Mouse (Mus musculus): Measurements from ENCODE around the gene Pbld2.

- TF ChIP-seq MAX (IDR thresholded peaks at IDR 0.05), result no peak
- no peak for TF ChIP-seq CTCF (IDR thresholded peaks at IDR 0.05; ENCODE audit: control insufficient read depth, insufficient read depth, insufficient read length)
- no peak for TF ChIP-seq USF1 (IDR thresholded peaks at IDR 0.05; ENCODE audit: low read depth)
These were observed 76.5 kb downstream of the Pbld2 start for GRCm38 (mm10) chr10:63100657-63101056.
